Mouse (Mus musculus): ENCODE measurements around the gene Prok1.

- no peak for TF ChIP-seq CEBPB (IDR thresholded peaks at IDR 0.05; ENCODE audit: insufficient read depth, poor library complexity, severe bottlenecking)
- no peak for TF ChIP-seq POLR2A (IDR thresholded peaks at IDR 0.05; ENCODE audit: insufficient read length, low read depth)
Measured at GRCm38 (mm10) chr3:107253925-107254324, 14.4 kb upstream of the Prok1 start.

All from myocyte (in vitro differentiated cells).